Mouse (Mus musculus) large intestine, adult 2 months (tissue): ENCODE data around the gene Wdr75. TPM values are rescaled to one million over a fixed set of nuclear protein-coding genes. Genes with fewer than 3 reads are reported as not detected.

ENCODE experiments used
- DNase-seq: peaks from one replicate; pipeline ENCODE4 v3.0.0-alpha.2; 2012; ENCODE audit warnings: low read depth, low spot score
- WGBS: fragments of 180-500 bp; shearing (Covaris S2); methylation state at CpG from one replicate; pipeline ENCODE4 v1.1.7; 2018; 5-methylcytosine and 5-hydroxymethylcytosine counted together
- polyA plus RNA-seq: library from polyadenylated mRNA; depleted of rRNA; stranded (reverse); fragments of >200 nt; gene quantifications from 2 replicates; pipeline ENCODE4 v1.2.3, GENCODE M21; 2012; rRNA removed

Wdr75 gene
- polyA plus RNA-seq, 1 experiment, result 24.3 TPM

DNA sequence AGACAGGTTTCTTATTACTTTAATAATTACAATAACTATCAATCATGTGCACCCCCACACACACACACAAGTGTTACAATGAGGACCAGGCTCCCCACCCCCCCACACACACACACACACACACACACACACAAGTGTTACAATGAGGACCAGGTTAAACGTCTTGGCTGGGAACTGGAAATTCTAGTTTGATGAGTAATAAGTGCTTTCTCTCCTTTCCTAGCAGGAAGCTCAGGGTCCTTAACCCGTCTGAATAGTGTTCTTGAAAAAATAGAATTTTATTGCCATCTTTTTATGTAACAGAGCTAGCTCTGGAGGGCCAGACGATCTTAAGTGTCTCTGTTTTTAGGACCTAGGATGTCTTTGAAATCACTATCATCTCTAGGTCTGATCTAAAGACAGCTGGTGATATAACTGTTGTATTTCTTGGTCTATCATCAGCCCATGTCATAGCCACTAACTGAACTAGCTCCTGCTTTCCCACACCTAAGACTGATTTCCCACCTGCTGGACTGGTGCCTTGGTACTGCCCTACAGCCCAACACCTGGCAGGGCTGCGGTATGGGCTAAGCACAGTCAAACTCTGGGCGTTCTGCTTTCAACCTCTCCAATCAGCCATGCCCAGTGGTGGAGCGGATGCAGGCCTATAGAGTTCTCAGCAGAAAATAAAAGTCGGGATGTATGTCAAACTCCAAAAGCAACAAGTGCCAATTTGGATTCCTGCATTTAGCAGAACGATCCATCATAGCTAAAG lies 35.7 kb downstream of the Wdr75 start:
- 45% methylated on average over 8 of the region's 8 CpGs for WGBS

DNA sequence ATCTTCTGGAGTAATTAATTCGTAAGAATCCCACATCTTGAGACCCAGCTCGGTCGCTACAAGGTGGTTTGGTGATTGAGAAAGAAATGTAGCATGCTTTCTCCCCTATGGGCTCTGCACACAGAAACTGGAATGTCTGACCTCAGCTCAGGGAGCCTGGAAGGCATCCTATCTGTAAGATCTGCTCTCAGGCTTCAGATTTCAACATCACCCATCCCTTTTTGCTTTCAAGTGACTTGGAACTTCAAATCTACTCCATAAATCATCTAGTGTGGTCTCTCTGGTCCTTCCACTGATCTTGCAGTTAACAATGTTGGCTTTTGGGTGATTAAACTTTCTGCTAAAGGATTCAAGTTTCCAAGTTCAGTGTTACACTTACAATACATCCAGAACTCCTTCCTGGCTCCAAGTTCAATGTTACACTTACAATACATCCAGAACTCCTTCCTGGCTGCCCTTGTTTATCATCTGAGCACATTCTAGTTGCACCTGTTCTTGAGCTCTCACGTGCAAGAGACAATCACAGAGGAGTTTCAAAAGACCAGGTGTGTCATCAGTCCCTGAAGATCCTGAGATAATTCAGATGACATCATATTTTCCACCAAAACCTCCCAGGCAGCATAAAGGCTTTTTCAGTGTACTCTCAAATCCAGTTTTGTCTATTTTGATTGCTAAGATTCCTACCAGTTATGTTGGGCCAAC lies 40.5 kb downstream of the Wdr75 start:
- WGBS, result 70% methylated on average over 4 of the region's 4 CpGs
- no peak for DNase-seq

More for the DNA sequence above, 35.7 kb downstream of the Wdr75 start:
- no peak for DNase-seq

- no peak for DNase-seq
- WGBS, result 32% methylated on average over 4 of the region's 4 CpGs
Measured at GRCm38 (mm10) chr1:45837736-45838135, 42.8 kb downstream of the Wdr75 start.

DNA sequence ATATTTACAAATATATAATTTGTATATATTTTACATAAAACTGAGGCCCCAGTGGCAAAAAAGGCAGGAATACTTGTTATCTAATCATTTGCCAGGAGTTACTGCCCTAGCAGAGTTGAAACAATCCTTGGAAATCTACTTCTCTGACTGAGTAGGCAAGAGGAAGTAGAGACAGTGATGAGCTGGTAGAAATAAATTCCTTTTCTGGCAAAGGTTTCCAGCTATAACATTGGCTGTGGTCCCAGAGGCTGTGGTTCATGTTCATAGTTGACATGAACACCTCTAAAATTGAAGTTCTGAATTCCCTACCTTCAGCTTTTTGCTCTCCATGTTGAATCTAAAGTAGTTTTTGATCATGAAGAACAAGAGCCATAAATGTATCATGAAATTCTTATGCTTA lies 43.3 kb downstream of the Wdr75 start:
- DNase-seq, result no peak

GRCm38 (mm10) chr1:45845466-45845865 lies 50.5 kb downstream of the Wdr75 start:
- no peak for DNase-seq
- WGBS, result 92% methylated on average over 1 of the region's 1 CpGs

DNA sequence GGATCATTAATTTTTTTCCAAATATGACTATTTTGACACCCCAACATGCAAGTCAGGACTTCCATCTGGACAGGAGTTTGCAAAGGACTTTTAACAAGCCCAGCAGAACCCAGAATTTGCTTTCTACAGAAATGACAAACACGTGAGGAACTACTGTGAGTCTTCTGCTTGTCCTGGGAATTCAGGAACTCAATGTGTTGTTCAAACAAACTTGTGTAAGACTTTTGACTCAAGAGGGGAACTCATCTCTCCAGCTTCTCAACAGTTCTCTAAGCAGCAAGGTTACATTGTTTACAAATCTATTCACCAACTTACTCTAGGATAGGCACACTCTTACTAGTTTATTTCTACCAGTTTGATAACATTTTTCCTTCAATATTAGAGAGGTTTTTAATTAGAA lies 63.1 kb downstream of the Wdr75 start:
- 67% methylated on average over 1 of the region's 1 CpGs for WGBS
- DNase-seq, result no peak

GRCm38 (mm10) chr1:45860349-45860748 lies 65.4 kb downstream of the Wdr75 start:
- WGBS, result 3% methylated on average over 5 of the region's 5 CpGs
- no peak for DNase-seq

DNA sequence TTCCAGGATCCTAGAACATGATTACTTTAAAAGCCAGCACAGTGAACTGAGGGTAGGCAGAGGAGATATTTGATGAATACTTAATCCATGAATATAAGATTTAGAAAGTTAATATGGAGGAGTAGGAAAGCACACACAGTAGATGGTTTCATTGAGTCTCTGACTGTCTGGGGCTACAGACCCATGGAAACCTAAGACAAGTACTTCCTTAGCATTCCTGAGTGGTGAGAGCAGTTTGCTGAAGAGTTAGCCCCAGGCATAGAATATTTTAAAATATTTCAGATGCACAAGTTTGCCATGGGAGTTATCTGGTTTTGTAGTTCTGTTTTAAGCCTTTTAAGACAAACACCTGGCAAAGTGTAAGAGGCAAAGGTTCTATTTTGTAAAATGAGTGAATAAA lies 66.2 kb downstream of the Wdr75 start:
- DNase-seq, result no peak

GRCm38 (mm10) chr1:45863641-45864040 lies 68.7 kb downstream of the Wdr75 start:
- no peak for DNase-seq
- WGBS, result 92% methylated on average over 3 of the region's 3 CpGs

- DNase-seq, result no peak
- 66% methylated on average over 4 of the region's 4 CpGs for WGBS
Measured at GRCm38 (mm10) chr1:45864564-45865014, 69.6 kb downstream of the Wdr75 start.

DNA sequence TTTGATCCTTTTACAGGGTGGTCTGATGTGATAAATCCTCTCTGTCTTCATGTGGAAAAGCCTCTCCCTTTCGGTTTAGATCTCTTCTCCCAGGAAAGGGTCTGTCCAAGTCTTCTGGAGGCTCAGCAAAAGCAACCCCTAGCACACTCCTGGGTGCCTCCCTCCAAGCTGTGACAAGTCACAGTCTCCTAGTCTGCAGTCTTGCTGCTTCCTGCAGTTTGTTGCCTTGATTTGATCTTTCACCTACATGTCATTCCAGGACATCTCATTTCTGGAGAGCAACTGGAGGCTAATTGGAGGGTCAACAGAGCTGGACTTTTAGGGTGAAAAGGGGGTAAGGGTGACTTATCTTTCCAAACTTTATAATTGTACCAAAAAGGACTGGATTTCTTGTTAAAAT lies 70.3 kb downstream of the Wdr75 start:
- WGBS, result 35% methylated on average over 1 of the region's 1 CpGs
- DNase-seq, result no peak

DNA sequence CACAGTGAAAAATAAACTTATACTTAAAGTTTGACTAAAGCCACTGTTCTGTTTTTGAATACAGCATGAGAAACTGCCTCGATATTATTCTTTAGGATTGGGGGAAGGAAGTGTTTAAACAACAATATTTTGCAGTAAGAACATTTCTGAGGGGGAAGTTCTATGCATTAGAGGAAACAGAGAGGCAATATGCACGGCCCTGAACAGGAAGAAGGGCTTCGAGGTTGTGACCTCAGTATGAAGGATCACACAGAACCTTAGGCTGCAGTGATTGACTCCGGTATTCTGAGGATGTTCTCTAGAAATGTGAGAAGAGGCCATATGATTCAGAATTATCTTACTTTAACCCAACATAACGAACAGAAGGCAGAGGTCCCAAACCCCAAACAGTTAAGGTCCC lies 70.8 kb downstream of the Wdr75 start:
- WGBS, result 53% methylated on average over 5 of the region's 5 CpGs
- no peak for DNase-seq

- WGBS, result 39% methylated on average over 3 of the region's 3 CpGs
- no peak for DNase-seq
Measured at GRCm38 (mm10) chr1:45866288-45867018, 71.5 kb downstream of the Wdr75 start.

DNA sequence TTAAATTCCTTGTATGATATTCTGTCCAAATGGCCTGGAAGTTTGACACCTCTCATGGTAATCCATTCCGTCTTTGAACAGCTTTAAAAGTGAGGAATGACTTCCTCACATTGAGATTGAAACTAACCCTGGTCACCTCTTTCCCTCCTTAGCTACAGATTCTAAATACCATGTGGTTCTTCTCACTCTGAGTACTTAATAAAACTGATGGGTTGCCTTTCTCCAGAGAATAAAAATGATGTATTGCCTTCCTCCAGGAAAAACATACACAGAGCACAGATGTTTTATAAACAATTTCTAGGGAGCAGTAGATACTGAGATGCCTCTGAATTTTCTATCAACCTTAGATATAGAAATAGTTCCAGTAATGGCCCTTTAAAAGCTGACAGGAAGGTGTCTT lies 73.1 kb downstream of the Wdr75 start:
- no peak for DNase-seq
- 74% methylated on average over 1 of the region's 1 CpGs for WGBS

GRCm38 (mm10) chr1:45868479-45869137 lies 73.6 kb downstream of the Wdr75 start:
- WGBS, result 57% methylated on average over 3 of the region's 3 CpGs
- no peak for DNase-seq

Other genes starting within 250 kb of the Wdr75 start
- not detected in 2 replicates for gene Gm5269, start 95.1 kb downstream of the Wdr75 start, polyA plus RNA-seq
- gene Slc40a1, start 131.4 kb downstream of the Wdr75 start, polyA plus RNA-seq, result 4.3 and 17.9 TPM in 2 replicates